Mouse (Mus musculus): ENCODE measurements at regions not wholly inside any gene's neighbourhood (a gene's known extent, or its start where the extent isn't known, plus 50 kb on each side); places are given as distances from the start of the nearest gene placed in this dataset.

DNA sequence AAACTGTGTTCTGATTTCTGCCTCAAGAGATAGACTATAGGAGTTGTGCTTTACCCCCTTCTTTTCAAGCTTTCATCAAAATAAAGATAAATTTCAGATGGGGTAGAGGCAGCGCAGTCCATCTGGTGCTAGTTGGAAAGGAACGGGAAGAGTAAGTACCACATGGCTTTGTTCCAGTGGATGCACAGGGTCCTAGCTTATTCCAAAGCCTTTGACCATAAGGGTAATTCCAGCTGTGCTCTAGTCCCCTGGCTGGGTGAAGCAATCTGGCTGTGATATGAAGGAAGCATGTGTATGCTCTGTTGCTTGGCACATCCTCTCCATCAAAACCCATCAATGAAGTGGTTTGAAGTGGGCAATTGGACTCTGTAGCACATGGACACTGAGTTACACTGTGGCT is 155.6 kb downstream of the 1190002N15Rik start:
- no peak for DNase-seq (ENCODE audit: low spot score in 2 of 2)

DNA sequence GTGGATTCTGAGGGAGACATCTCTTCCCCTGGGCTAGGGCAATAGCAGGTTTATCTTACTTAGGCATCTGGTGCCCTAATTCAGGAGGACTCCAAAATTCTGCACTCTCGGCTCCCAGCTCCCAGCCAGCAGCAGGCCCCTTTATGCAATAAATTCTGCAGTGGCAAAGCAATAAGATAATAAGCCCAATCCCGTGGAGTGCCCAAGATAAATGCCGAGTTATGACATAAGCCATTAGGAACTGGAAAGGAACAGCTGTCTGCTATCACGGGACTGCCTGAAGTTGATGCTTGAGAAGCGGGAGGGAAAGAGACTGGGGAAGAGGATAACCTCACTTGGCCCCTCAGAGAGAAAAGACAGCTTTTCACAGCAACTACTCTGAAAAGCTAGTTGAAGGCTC is 159.0 kb downstream of the 1190002N15Rik start:
- DNase-seq (ENCODE audit: low spot score in 2 of 2): no peak

GRCm38 (mm10) chr9:94378291-94378690 is 159.6 kb downstream of the 1190002N15Rik start:
- no peak for DNase-seq (ENCODE audit: low spot score in 2 of 2)

- DNase-seq (ENCODE audit: low spot score in 2 of 2): no peak
These were observed 160.4 kb downstream of the 1190002N15Rik start for GRCm38 (mm10) chr9:94377346-94378039.

DNA sequence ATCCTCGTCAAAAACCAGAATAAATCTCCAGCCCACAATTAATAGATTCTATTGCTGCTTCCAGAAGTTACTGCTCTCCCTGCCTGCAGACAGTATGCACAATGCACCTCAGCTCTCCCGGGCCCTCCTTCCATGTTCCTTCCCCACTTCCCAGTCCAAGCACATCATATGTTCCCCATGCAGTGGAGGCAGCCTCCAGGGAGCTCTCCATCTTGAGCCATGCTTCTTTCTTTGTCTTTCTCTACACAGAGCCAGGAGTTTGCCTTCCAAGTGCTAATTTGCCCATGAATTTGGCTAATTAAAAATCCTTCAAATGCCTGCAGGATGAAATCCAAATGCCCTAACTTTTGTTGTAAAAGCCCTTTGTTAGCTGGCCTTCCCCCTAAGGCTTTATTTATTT is 166.9 kb downstream of the 1190002N15Rik start:
- no peak for DNase-seq (ENCODE audit: low spot score in 2 of 2)

DNA sequence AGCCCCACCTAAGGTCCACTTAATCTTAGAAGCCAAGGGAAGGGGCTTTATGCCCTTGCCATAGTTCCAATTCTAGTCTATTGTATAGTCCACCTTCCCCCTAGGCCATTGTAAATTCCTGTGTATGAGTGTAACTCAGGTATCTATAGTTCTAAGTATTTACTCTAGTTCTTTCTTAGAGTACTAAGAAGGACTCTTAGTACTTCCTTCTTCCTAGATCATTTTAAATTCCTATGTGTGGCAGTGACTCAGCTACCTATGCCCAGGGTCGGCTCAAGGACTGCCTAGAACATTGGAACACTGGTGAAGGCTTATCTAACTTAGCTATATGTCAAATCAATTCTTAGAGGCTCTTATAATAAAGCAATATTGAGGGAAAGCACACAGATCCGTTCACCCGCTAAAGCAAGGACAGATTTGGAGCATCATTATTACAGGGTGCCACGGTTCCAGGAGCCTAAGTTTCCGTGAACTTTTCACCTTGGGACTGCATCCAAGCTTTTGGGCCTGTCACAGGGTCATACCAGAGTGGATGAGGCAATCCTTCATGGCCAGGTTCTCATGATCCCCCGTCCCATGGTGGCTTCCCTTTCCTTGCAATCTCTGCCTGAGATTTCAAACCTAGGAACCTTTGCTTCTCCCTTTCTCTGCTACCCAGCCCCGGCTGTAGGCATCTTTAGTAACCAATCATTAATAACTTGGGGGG is 169.5 kb downstream of the 1190002N15Rik start:
- DNase-seq (ENCODE audit: low spot score in 2 of 2): no peak

DNA sequence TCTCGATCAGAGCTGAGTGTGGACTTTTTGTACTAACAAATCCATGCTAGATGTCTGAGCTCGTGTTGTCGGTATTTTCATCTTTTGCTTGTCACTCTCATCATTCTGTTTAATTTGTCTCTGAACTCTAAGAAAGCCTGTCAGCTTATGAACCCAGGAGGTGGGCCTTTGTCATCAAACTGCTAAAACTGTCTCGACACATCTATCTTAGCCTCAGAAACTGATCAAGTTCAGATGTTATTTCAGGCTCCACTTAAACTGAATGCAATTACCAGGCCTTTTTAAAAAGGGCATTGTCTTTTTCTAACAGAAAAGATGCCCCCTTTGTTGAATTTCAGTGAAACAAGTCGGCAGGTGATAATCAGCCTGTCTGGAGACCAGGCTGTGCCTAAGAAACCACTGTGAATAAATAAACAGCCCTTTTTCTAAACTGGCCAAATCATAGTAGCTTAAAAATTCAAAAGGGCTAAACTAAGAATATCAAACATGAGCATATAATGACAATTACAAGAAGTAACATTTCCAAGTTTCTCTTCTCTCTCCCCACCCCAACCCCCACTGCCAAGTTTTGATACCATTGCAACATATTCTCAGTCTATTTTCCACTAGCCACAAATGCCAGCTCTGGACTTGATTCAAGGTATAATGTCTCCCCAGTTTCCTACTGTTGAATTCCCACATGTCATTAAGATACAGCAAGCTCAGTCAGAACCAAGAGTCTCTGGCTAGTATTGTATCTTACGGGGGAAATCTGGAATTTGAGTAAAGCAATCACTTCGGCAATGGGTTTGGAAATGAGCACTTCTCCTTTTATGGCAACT is 175.8 kb downstream of the 1190002N15Rik start:
- DNase-seq (ENCODE audit: low spot score in 2 of 2): no peak

DNA sequence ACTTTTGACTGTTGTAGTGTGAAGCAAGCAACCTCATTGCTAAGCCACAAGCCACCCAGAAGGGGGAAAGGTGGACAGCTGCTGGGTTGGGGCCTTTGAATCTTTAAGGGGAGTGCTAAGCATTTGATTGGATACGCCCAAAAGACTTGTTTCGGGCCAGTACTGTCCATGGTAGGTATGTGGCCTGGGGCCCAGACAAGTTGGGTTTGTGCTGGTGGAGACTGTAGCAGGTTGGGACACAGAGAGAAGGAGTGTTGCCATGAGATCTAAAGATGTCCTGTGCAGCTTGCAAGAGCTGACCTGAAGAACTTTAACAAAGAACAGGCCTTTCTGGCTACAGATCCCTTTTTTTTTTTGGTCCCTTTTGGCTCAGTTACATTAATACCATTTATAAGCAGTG is 176.9 kb downstream of the 1190002N15Rik start:
- DNase-seq (ENCODE audit: low spot score in 2 of 2): no peak

DNA sequence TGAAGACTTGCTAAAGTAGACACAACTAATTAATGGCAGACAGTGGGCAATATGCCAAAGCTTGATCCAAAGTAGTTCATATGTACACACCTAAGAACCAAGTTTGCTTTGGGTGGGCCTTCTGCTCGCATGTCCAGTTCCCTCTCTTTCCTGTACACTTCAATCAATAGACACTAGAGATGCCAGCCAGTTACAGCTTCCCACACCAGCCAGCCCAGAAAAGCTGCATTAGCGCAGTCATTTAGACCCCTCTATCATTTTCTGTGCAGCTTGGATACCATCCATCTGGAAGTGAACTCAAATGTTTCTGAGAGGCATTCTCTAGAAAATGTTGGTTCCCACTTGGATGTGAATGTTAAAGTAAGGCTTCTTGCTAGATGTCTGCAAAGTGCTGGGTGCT is 179.7 kb downstream of the 1190002N15Rik start:
- DNase-seq (ENCODE audit: low spot score in 2 of 2): no peak

DNA sequence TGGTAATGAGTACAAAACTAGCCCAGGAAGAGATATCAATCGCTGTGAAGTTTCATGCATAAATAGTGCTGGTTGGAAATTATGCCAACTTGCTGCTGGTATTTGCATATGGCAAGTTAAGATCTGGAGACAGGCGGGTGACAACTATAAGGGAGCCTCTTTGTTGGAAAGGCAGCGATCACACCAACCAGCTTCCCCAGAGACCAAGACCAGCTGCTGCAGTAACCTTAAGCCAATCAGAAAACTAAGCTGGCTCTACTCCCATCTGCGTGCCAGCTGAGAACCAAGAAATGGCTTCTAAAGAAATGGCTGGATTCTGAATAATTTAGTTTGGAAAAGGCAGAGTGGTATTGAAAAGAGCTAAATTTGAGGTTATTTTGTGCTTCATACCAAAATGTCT is 195.9 kb downstream of the 1190002N15Rik start:
- no peak for DNase-seq (ENCODE audit: low spot score in 2 of 2)

DNA sequence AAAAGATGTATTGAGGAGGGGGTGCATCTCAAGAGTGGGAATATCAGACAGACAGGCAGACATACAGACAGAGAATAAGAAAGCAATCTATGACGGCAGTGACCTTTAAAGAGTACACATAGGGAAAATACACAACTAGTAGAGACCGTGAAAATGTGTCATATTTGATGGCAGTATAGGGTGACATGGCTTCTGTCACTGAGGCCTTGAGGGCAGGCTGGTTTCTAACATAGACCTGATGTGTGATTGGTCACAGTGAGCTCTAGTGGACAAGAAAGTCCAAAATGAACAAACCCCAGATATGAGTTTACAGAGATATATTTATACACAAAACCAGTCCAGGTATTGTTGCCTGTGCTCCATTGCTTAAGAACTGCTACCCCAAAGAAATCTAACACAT is 196.3 kb downstream of the 1190002N15Rik start:
- no peak for DNase-seq (ENCODE audit: low spot score in 2 of 2)

GRCm38 (mm10) chr9:94333450-94333849 is 204.4 kb downstream of the 1190002N15Rik start:
- no peak for DNase-seq (ENCODE audit: low spot score in 2 of 2)

GRCm38 (mm10) chr9:94323011-94323410 is 214.9 kb downstream of the 1190002N15Rik start:
- DNase-seq (ENCODE audit: low spot score in 2 of 2): no peak

DNA sequence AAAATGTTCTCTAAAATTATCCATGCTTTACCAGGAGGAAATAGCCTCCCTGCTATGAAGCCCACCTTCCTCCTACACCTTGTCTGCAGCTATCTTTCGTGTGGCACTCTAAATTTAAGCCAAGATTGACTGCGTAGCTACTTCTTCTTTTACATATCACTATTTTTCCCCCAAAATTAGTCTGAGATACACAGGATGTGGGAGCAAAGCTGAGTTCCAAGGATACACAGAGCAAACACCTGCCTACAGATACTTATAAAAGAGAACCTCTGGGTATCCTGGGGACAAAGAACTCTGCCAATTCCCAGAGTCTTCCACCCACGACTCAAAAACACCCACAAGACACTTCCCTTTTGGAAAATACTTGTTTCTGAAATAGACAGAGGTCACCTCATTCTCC is 235.3 kb downstream of the 1190002N15Rik start:
- no peak for DNase-seq (ENCODE audit: low spot score in 2 of 2)

- no peak for DNase-seq (ENCODE audit: low spot score in 2 of 2)
These were observed 236.0 kb downstream of the 1190002N15Rik start for GRCm38 (mm10) chr9:94301896-94302295.

DNA sequence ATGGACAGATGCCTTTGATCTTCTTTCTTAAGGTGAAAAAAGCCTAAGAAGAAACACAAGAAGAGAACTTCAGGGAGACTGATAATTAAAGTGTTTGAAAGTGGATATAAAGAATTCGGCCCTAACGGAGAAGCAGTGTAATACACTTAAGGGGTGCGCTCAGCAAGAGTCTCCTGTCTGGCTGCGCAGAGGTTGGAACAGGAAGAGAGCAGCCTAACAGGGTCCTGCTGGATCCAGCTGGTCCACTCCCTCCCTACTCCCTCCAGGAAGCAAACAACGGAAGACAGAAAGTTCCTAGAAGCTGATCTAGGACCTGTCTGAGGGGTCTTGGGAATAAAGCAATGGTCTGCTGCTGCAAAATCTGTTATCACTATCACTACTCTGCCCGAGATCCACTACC is 242.4 kb downstream of the 1190002N15Rik start:
- no peak for DNase-seq (ENCODE audit: low spot score in 2 of 2)

- DNase-seq (ENCODE audit: low spot score in 2 of 2): no peak
These were observed 245.7 kb downstream of the 1190002N15Rik start for GRCm38 (mm10) chr9:94292147-94292546.

- no peak for DNase-seq (ENCODE audit: low spot score in 2 of 2)
These were observed 248.3 kb downstream of the 1190002N15Rik start for GRCm38 (mm10) chr9:94289546-94289945.

DNA sequence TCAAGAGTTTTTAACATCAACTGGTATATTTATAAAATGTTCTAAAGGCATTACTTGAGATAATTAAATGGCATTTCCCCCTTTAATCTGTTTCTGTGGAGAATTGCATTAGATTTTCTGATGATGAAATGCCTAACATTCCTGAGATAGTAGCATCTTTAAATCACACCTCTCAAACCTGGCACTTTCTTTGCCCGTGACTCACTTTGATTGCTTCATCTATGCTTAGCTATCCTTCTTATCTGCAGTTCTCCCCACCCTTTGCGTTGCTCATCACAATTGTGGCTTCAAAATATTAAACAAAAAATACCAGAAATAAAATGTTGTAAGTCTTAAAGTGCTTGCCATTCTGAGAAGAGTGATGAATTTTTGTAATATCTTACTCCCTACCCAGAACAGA is 250.3 kb downstream of the 1190002N15Rik start:
- no peak for DNase-seq (ENCODE audit: low spot score in 2 of 2)

- no peak for DNase-seq (ENCODE audit: low spot score in 2 of 2)
These were observed 259.0 kb downstream of the 1190002N15Rik start for GRCm38 (mm10) chr9:94278657-94279585.

GRCm38 (mm10) chr9:94277096-94277495 is 260.8 kb downstream of the 1190002N15Rik start:
- DNase-seq (ENCODE audit: low spot score in 2 of 2): no peak

- DNase-seq (ENCODE audit: low spot score in 2 of 2): no peak
These were observed 268.7 kb downstream of the 1190002N15Rik start for GRCm38 (mm10) chr9:94269213-94269612.
